Mouse (Mus musculus) liver, postnatal 0 days (tissue): ENCODE measurements around the gene Rlf. TPM values are rescaled to one million over a fixed set of nuclear protein-coding genes. Genes with fewer than 3 reads are reported as not detected.
A peak's percentile ranks its signal among the peaks of the same experiment; 100 is the strongest.

ENCODE experiments used
- ATAC-seq: fragments of 200-750 bp; cut with Nextera tagmentation; 2 replicates; pipeline ENCODE4 v1.8.0; 2017; ENCODE audit warnings: mild to moderate bottlenecking, moderate library complexity
- DNase-seq: peaks from one replicate; pipeline ENCODE4 v3.0.0-alpha.2; 2016
- H3K27ac ChIP-seq: fragments of 300-500 bp; sonication (generic); 2 replicates; pipeline ENCODE4 v1.5.1; 2014; ENCODE audit warnings: antibody characterized with exemption, moderate library complexity, mild to moderate bottlenecking, low read depth
- H3K27me3 ChIP-seq: fragments of 300-500 bp; sonication (generic); 2 replicates; pipeline ENCODE4 v1.6.1; 2014; ENCODE audit warnings: low read length, control low read depth, mixed read lengths; ENCODE audit not compliant: insufficient read depth
- H3K36me3 ChIP-seq: fragments of 300-500 bp; sonication (generic); replicated peaks from 2 replicates; pipeline ENCODE4 v1.6.1; 2014; ENCODE audit warnings: mild to moderate bottlenecking, control low read depth, low read length, moderate library complexity, mixed read lengths; ENCODE audit not compliant: insufficient read depth
- H3K4me1 ChIP-seq: fragments of 300-500 bp; sonication (generic); 2 replicates; pipeline ENCODE4 v1.6.1; 2014; ENCODE audit warnings: antibody characterized with exemption, mild to moderate bottlenecking, control low read depth; ENCODE audit not compliant: insufficient read depth
- H3K4me2 ChIP-seq: fragments of 300-500 bp; sonication (generic); 2 replicates; pipeline ENCODE4 v1.6.1; 2014; ENCODE audit warnings: low read depth, mild to moderate bottlenecking, low read length, moderate library complexity, mixed read lengths
- H3K4me3 ChIP-seq: fragments of 300-500 bp; sonication (generic); 2 replicates; pipeline ENCODE4 v1.5.1; 2014; ENCODE audit warnings: low read depth, low read length
- H3K9ac ChIP-seq: fragments of 300-500 bp; sonication (generic); replicated peaks from 2 replicates; pipeline ENCODE4 v1.6.1; 2014; ENCODE audit warnings: mild to moderate bottlenecking, moderate library complexity
- H3K9me3 ChIP-seq: fragments of 300-500 bp; sonication (generic); 2 replicates; pipeline ENCODE4 v1.6.1; 2016; ENCODE audit warnings: mild to moderate bottlenecking, control low read depth, low read length, mixed read lengths
- CTCF ChIP-seq: sonication (generic); IDR thresholded peaks from 2 replicates; pipeline ENCODE4 v1.5.1; 2016; ENCODE audit warnings: antibody characterized with exemption, low read depth
- EP300 ChIP-seq: IDR thresholded peaks from 2 replicates; pipeline ENCODE4 v1.6.1; 2016; ENCODE audit warnings: antibody characterized with exemption, low read depth, mild to moderate bottlenecking
- WGBS: fragments of 180-500 bp; shearing (Covaris S2); extraction: QIAGEN DNeasy Blood & Tissue Kit; methylation state at CpG from one replicate; pipeline ENCODE4 v1.1.7; 2014; ENCODE audit not compliant: insufficient replicate concordance; 5-methylcytosine and 5-hydroxymethylcytosine counted together
- polyA plus RNA-seq: library from polyadenylated mRNA; unstranded; fragments of >200 nt; fragmentation: Nextera tagmentation; extraction: Ambion mirVana; gene quantifications from 2 replicates; pipeline ENCODE4 v1.2.1, GENCODE M21; 2015

Gene Rlf
- 4.0 and 5.1 TPM in 2 replicates for polyA plus RNA-seq

DNA sequence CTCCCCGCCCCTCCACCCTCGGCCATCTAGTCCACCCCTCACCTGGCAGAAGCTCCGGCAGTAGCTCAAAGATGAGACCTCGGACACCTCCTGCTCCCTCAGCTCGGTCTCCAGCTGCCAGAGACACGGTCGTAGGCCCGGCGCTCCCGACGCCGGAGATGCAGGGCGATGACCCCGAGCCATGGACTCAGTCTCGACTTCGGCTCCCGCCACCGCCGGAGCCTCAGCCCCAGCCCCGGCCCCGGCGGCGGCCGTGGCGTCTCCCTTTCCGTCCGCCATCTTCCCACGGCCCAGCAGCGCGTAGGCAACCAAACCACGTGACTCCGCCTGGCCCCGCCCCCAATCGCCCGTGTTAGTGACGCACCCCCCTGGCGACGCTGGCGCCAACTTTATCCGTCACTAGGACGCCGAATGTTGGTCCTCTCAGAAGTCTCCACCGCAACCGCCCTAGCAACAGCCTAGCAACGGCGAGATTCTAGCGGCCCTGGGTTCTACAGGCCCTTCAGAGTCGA lies at the start of gene Rlf:
Rlf (minus strand) TSS at position 292 of the 512 bp plus-strand sequence.
- H3K4me2 ChIP-seq: peak within 1 kb of the TSS; percentile 62
- TF ChIP-seq EP300 (no peak), CTCF (no peak)
- H3K4me3 ChIP-seq: peak within 1 kb of the TSS; percentile 98
- H3K36me3 ChIP-seq: no peaks in the 10 kb centered on the region
- peak within 1 kb of the TSS; percentile 82 for H3K27ac ChIP-seq
- DNase-seq (peak; percentile 99), ATAC-seq (peak; percentile 97)
- peaks cover 22% of the 10 kb centered on the region for H3K4me1 ChIP-seq
- H3K27me3 ChIP-seq: no peaks in the 10 kb centered on the region
- H3K9ac ChIP-seq: peak within 1 kb of the TSS; percentile 96
- H3K9me3 ChIP-seq: no peaks in the 10 kb centered on the region
- under 1% methylated on average over 47 of the region's 48 CpGs for WGBS

DNA sequence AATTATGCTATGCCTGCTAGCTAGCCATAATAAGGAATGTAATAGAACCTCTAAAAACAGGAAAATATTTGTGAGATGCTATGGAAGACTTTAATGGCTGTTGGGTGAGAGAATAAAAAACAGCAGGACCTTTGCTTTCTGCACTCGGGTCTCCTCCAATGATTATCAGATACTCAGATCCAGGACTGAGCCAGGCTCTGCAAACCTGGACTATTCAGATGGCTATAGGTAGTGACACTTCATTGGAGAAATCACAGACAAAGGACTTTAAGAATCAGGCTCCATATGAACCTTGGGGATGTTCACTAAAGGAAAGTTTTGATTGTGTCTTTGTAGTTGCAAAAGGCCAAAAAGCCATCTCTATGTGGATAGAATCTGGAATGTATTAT lies 26.7 kb upstream of the Rlf start:
- Histone ChIP-seq H3K36me3 (no peaks in the 10 kb centered on the region), H3K27ac (no peak overlapping the region), H3K4me2 (no peak overlapping the region), H3K4me1 (no peaks in the 10 kb centered on the region), H3K27me3 (no peaks in the 10 kb centered on the region), H3K9me3 (no peaks in the 10 kb centered on the region), H3K9ac (no peak overlapping the region), H3K4me3 (no peak overlapping the region)
- DNase-seq: no peak
- 65% methylated on average over 1 of the region's 1 CpGs for WGBS
- no peak for TF ChIP-seq CTCF
- no peak for TF ChIP-seq EP300
- ATAC-seq: no peak

DNA sequence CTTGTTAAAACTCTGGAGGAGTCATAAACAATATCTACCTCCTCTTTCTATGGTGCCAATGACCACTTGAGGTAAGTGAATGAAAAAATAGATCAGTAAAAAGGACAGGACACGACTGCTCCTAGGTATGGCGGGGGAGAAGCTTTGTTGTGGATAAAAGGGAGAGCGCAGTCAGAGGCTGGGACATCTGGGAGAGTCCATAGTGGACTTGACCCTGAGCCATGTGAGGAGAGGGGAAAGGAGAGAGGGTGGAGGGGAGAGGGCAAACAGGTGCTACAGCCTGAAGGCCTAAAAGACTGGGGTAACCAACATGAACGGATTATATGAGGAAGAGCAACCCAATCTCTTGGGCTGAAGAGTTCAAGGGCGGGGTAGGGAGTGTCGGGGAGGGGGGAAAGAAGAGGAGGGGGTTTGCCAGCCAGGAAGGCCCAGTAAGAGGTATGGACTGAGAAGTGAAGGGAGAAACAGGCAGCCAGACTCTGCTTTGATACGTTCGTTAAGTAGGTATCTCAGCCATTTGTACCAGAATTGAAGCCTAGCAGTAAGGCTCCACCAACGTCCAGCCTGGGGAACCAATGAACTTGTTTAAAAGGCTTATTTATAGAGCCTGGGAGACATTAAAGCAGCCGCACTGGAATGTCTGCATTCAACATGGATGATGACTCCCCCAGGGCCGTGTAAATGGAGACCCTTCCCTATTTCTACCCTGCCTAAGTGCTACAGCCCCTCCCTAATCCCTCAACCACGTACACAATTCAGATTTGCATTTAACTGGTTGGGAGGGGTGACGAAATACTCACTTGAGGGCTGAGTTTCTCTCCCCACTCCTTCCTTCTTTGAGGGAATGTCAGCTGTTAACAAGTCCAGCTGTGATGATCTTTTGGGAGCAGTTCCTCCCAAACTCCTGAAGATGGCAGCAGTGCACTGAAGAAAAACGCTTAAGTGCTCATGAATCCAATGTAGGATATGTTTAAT lies 26.0 kb upstream of the Rlf start:
- no peaks in the 10 kb centered on the region for H3K36me3 ChIP-seq
- 40% methylated on average over 14 of the region's 14 CpGs for WGBS
- no peaks in the 10 kb centered on the region for H3K4me1 ChIP-seq
- no peak overlapping the region for H3K9ac ChIP-seq
- TF ChIP-seq EP300: no peak
- TF ChIP-seq CTCF: peak; percentile 69
- ATAC-seq (no peak), DNase-seq (no peak)
- no peaks in the 10 kb centered on the region for H3K27me3 ChIP-seq
- no peak overlapping the region for H3K27ac ChIP-seq
- H3K4me3 ChIP-seq: no peak overlapping the region
- no peaks in the 10 kb centered on the region for H3K9me3 ChIP-seq
- no peak overlapping the region for H3K4me2 ChIP-seq

DNA sequence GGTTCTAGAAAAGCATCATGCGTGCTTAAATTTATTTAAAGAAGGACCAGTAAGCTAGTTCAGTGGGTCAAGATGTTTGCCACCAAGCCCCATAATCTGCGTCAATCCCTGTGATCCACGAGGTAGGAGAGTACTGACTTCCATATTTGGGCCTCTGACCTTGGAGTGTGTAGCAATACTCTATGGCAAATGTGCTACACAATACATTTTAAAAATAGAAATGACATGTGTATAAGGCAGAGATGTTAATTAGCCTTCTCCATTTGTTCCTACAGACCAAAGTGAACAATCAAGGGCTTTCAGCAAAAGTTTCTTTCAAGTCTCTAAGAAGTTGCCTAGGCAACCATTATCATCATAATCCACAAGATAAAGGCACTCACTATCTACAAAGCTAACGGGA lies 25.0 kb upstream of the Rlf start:
- H3K4me3 ChIP-seq: no peak overlapping the region
- DNase-seq (no peak), ATAC-seq (no peak)
- no peak overlapping the region for H3K4me2 ChIP-seq
- H3K9ac ChIP-seq: no peak overlapping the region
- H3K27ac ChIP-seq: no peak overlapping the region
- H3K36me3 ChIP-seq: no peaks in the 10 kb centered on the region
- H3K9me3 ChIP-seq: no peaks in the 10 kb centered on the region
- no peaks in the 10 kb centered on the region for H3K4me1 ChIP-seq
- no peaks in the 10 kb centered on the region for H3K27me3 ChIP-seq
- 60% methylated on average over 4 of the region's 4 CpGs for WGBS
- TF ChIP-seq CTCF: no peak
- no peak for TF ChIP-seq EP300

DNA sequence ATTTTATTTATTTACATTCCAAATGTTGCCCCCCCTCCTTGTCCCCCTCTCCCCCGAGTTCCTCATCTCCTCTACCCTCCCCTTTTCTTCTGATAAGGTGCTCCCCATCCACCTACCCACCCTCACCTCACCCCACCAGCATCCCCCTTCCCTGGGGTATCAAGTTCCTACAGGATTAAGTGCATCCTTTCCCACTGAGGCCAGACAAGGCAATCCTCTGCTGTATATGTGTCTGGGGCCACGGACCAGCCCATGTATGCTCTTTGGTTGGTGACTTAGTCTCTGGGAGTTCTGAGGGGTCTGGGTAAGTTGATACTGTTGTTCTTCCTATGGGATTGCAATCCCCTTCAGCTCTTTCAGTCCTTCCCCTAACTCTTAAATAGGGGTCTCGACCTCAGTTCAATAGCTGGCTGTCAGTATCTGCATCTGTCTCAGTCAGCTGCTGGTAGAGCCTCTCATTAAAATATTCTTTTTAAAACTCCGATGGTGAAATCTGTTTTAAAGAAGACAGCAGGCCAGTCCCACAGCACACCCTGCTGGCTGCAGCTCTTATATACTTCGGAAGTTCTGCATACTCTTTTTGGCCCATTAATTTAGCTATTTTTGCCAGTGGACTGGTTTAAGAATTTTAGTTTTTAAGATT lies 17.0 kb upstream of the Rlf start:
- Histone ChIP-seq H3K4me2 (no peak overlapping the region), H3K9ac (no peak overlapping the region), H3K4me3 (no peak overlapping the region), H3K4me1 (peaks cover 7% of the 10 kb centered on the region; the same call in 1 of the 2 replicates), H3K27ac (no peak overlapping the region), H3K27me3 (0 out of 2 replicates have a peak, but pooled peaks cover 2% of the 10 kb centered on the region), H3K9me3 (no peaks in the 10 kb centered on the region), H3K36me3 (no peaks in the 10 kb centered on the region)
- DNase-seq (peak; percentile 47), ATAC-seq (no peak)
- WGBS: 9% methylated on average over 5 of the region's 5 CpGs
- TF ChIP-seq CTCF: peak; percentile 66
- TF ChIP-seq EP300: no peak
